Mouse (Mus musculus) splenic B cell, adult 2 months (primary cell): Measurements from ENCODE around the gene Baz2b.
A peak's percentile ranks its signal among the peaks of the same experiment; 100 is the strongest.
"Not testable (repeated sequence)": the region's sequence is repeated elsewhere in the genome, so short reads cannot be mapped to it uniquely, and the experiment has no call there.

Source experiments
- DNase-seq: peaks from one replicate; pipeline ENCODE4 v3.0.0-alpha.2; 2011; ENCODE audit warnings: low read depth, low spot score
- H3K27me3 ChIP-seq: 2 replicates; pipeline ENCODE4 v1.6.1; 2012; ENCODE audit warnings: mild to moderate bottlenecking, low read length, moderate library complexity, mixed read lengths; ENCODE audit not compliant: control insufficient read depth, poor library complexity, insufficient read depth, severe bottlenecking
- H3K36me3 ChIP-seq: 2 replicates; pipeline ENCODE4 v1.6.1; 2012; ENCODE audit warnings: mild to moderate bottlenecking, low read length, moderate library complexity, mixed read lengths; ENCODE audit not compliant: control insufficient read depth, poor library complexity, insufficient read depth, severe bottlenecking

Baz2b gene

GRCm38 (mm10) chr2:60076800-60077199 lies 132.8 kb downstream of the Baz2b start:
- DNase-seq = no peak
- Histone ChIP-seq H3K27me3 (no peaks in the 10 kb centered on the region), H3K36me3 (no peaks in the 10 kb centered on the region)

DNA sequence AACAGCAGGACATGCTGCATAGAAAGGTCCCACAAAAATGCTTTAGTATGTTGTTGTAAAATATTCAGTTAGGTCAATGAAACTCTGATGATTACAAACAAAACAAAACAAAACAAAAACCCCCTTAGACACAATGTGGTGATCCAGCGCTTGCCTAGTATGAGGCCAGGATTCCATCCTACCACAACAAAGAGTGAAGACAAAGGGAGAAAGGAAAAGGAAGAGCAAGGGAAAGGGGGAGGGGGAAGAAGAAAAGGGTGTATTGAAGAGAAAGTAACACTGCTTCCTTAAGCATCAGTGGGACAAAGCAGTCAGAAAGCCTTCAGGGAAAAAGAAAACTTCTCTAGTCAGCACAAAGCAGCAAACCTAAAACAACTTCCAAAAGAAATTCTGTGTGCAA lies 133.6 kb downstream of the Baz2b start:
- Histone ChIP-seq H3K36me3 (no peaks in the 10 kb centered on the region), H3K27me3 (no peaks in the 10 kb centered on the region)
- no peak for DNase-seq

- H3K27me3 ChIP-seq, DNase-seq, H3K36me3 ChIP-seq: not testable (repeated sequence)
Observed at GRCm38 (mm10) chr2:60073798-60074197, 135.8 kb downstream of the Baz2b start.

DNA sequence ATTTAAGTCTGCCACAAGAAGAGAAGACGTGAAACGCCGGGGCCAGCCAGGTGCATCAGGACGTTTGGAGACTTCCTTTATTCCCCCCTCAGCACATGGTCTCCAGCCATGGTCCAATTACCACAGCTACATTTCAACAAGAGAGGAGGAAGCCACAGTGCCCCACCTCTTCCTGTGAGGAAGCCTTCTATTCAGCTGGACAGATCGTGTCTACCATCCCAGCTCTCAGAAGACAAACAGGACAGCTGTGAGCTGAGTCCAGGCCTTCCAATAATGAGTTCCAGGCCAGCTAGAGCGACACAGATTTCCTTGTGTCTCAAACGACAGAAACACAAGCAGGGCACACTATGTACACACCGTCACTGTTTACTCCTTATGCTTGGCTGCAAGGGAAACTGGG lies 137.8 kb downstream of the Baz2b start:
- peak; percentile 74 for DNase-seq
- H3K36me3 ChIP-seq = no peaks in the 10 kb centered on the region
- no peaks in the 10 kb centered on the region for H3K27me3 ChIP-seq

DNA sequence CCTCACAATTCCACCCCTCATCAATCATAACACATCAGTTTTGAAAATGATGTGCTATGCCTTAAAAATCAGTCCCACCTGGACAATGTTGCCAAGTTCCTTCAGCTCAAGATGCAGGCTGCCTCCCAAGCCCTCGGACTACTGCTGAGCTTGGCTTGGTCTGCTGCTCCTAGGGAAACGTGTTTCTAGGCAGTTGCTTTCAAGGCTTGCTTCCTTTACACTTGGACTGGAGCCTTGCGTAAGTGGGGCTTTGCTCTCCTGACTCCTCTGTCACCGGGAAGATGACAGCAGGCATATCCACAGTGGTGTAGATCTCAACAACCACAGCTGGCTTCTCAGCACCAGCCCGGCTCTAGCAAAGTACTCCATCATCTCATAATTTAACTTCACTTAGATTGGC lies 138.7 kb downstream of the Baz2b start:
- no peaks in the 10 kb centered on the region for H3K27me3 ChIP-seq
- DNase-seq = no peak
- H3K36me3 ChIP-seq = no peaks in the 10 kb centered on the region

DNA sequence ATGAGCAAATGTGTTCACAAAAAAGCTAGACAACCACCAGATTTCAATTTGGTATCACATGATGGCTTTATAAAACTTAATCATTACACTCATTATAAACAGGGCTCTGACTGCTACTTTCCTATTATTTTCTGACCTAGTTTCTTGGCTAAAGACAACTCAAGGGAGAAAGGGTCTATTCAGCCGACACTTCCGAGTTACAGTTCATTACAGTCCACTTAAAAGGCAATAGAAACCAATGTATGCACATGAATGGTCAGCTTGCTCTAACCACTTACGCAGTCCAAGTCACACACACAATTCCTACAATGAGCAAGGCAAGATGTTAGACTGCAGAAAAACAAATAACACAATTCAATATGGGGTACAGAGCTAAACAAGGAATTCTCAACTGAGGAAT lies 141.2 kb downstream of the Baz2b start:
- DNase-seq = no peak
- Histone ChIP-seq H3K36me3 (peaks cover 3% of the 10 kb centered on the region; the same call in 1 of the 2 replicates), H3K27me3 (no peaks in the 10 kb centered on the region)

DNA sequence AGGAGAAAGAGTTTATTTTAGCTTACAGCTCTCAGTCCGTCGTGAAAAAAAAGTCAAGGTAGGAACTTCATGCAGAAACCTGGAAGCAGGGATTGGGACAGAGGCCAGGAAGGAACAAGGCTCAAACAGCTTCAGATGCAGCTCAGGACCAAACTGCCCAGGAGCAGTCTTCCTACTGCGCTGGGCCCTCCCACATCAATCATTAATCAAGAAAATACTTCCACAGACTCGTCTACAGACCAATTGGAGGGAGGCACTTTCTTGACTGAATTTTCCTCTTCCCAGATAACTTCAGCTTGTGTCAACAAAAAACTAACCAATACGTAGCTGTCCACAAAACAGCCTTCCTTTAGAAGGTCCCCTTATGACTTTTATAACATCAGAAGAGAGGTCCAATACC lies 144.2 kb downstream of the Baz2b start:
- H3K36me3 ChIP-seq = peaks cover 3% of the 10 kb centered on the region; the same call in 1 of the 2 replicates
- no peak for DNase-seq
- H3K27me3 ChIP-seq = no peaks in the 10 kb centered on the region

DNA sequence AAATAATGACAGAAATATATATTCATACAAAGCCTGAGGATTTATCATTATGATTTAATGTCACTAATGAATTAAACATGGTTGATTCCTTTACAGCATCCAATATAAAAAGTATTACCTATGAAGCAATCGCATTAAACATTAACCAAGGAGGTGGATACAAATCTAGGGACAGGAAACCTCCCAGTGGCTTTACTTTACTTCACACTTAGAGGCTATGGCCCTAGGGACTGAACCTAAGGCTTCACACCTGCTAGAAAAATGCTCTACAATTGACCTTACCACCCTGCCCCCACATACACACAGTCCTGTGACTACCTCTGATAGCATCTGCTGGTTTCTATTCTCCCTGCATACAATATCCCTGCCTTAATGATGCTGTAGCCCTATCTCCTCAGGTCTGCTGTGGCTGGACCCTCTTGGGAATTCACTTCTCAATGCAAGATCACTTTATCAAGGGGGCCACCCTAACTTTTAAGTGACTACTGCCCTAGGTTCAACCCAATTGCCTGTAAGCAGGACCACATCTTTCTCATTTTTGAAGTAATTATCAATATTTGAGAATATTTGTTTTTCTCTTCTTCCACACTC lies 149.4 kb downstream of the Baz2b start:
- no peak for DNase-seq
- Histone ChIP-seq H3K36me3 (peaks cover 3% of the 10 kb centered on the region; the same call in 1 of the 2 replicates), H3K27me3 (no peaks in the 10 kb centered on the region)

- H3K27me3 ChIP-seq = no peaks in the 10 kb centered on the region
- peaks cover under 1% of the 10 kb centered on the region; the same call in 1 of the 2 replicates for H3K36me3 ChIP-seq
- no peak for DNase-seq
Observed at GRCm38 (mm10) chr2:60059300-60059699, 150.3 kb downstream of the Baz2b start.

DNA sequence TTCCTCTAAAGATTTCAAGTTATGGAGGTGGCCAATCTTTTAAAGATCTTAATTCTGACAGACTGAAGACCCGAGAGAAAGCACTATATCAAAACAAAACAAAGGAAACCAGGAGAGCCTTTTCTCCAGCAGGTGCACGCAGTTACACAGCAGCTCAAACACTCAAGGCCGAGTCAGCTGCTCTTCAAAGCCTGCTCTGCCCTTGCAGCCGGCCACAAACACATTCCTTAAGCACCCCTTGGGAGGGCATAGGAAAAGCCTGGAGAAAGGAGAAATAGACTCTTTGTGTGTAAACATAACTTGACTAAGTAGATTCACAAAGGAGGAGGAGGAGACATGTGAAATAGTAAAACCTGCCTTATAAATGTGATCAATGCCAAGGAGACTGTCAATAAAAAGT lies 153.6 kb downstream of the Baz2b start:
- no peaks in the 10 kb centered on the region for H3K36me3 ChIP-seq
- no peak for DNase-seq
- H3K27me3 ChIP-seq = no peaks in the 10 kb centered on the region

DNA sequence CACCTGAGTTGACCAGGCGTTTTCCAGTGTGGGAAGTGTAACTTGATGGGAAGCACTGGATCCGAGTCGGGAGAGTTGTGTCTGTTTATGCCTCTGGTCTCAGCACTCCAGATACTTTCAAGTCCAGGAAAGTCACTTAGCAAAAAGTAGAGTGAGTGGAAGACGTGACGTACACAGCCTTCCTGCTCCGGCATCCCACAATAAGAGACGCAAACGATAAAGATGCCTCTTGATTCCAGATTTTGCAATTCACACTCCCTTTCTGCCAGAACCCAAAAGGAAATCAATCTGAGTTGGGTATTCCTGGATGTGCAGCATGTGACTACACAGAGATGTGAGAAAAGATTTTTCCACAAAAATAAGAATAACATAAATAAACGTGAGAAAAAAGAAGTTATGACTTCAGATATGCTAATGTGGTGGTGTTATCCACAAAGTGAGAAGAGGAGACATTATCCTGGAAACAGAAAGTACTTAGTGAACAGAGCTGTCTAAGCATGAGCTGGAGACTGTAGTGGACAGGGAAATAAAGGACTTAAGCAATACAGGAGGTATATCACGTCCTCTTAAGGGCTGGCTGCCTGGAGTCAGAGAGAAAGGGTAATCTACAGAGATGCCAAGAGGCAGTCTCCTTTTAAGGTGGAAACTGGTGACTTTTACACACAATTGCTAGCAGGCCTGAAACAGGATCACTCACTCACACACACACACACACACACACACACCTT lies 154.7 kb downstream of the Baz2b start:
- Histone ChIP-seq H3K36me3 (no peaks in the 10 kb centered on the region), H3K27me3 (no peaks in the 10 kb centered on the region)
- DNase-seq = no peak

- no peak for DNase-seq
- no peaks in the 10 kb centered on the region for H3K36me3 ChIP-seq
- no peaks in the 10 kb centered on the region for H3K27me3 ChIP-seq
Observed at GRCm38 (mm10) chr2:60053222-60054010, 156.2 kb downstream of the Baz2b start.

DNA sequence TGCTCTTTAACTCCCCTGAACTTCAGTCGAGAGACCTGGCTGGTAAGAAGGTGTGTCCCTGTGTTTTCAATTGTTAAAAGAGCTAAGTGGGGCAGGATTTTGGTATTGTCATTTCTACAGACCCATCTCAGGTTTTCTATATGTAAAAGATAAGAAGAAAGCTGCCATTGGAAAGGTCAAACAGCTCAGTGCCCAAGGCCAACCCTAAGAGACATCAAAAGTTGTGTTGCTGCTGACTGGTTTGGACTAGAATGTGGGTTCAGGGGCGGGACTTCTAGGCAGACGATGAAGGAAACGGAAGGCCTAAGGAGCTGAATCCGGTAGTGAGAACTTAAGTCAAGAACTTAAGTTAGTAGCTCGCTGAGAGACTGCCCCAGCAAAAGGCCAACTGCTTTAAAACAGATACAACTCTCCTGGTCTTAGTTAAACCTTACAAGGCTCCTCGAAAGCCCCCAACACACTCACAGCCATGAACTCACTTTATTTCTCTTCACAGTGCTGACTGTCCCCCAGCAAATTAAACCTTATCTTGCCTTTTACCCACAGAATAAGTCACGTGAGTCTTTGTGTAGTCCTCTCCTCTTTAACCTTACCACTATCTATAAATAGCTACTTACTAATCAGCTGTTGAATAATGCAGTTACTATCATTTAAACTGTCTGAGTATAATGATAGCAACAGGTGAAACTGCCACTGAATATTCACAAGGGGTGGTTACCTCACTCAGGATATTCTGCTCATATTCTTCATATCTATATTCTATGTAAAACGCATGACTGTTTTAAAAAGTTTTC lies 158.8 kb downstream of the Baz2b start:
- Histone ChIP-seq H3K36me3 (no peaks in the 10 kb centered on the region), H3K27me3 (no peaks in the 10 kb centered on the region)
- no peak for DNase-seq

GRCm38 (mm10) chr2:60049889-60050288 lies 159.8 kb downstream of the Baz2b start:
- DNase-seq = no peak
- H3K36me3 ChIP-seq = no peaks in the 10 kb centered on the region
- no peaks in the 10 kb centered on the region for H3K27me3 ChIP-seq
